Mouse (Mus musculus) thymus, adult 2 months (tissue): ENCODE measurements around the gene Mnat1. TPM values are rescaled to one million over a fixed set of nuclear protein-coding genes. Genes with fewer than 3 reads are reported as not detected.
"Not testable (repeated sequence)": the region's sequence is repeated elsewhere in the genome, so short reads cannot be mapped to it uniquely, and the experiment has no call there.

Experiments
- DNase-seq: peaks from one replicate; pipeline ENCODE4 v3.0.0; 2021
- H3K27ac ChIP-seq: fragments of 200-500 bp; 2 replicates; pipeline ENCODE4 v1.5.1; 2012; ENCODE audit warnings: low read length, control low read depth; ENCODE audit not compliant: control insufficient read depth, insufficient read depth
- H3K27me3 ChIP-seq: fragments of 200-500 bp; 2 replicates; pipeline ENCODE4 v1.6.1; 2012; ENCODE audit warnings: mild to moderate bottlenecking, low read length, moderate library complexity, mixed read lengths; ENCODE audit not compliant: control insufficient read depth, insufficient read depth
- H3K36me3 ChIP-seq: fragments of 200-500 bp; 2 replicates; pipeline ENCODE4 v1.6.1; 2012; ENCODE audit warnings: mild to moderate bottlenecking, low read length, moderate library complexity; ENCODE audit not compliant: control insufficient read depth, insufficient read depth
- H3K4me1 ChIP-seq: fragments of 200-500 bp; replicated peaks from 2 replicates; pipeline ENCODE4 v1.6.1; 2012; ENCODE audit warnings: low read length; ENCODE audit not compliant: control insufficient read depth, insufficient read depth
- H3K4me3 ChIP-seq: fragments of 200-500 bp; 2 replicates; pipeline ENCODE4 v1.5.1; 2012; ENCODE audit warnings: mild to moderate bottlenecking, low read length, control low read depth, moderate library complexity; ENCODE audit not compliant: control insufficient read depth, insufficient read depth
- CTCF ChIP-seq: fragments of 200-500 bp; IDR thresholded peaks from 2 replicates; pipeline ENCODE4 v1.5.1; 2012; ENCODE audit warnings: mild to moderate bottlenecking, control low read depth, low read length, moderate library complexity, borderline replicate concordance; ENCODE audit not compliant: control insufficient read depth, poor library complexity, insufficient read depth; ENCODE audit errors: extremely low read depth
- POLR2A ChIP-seq: fragments of 200-500 bp; IDR thresholded peaks from 2 replicates; pipeline ENCODE4 v1.6.1; 2012; ENCODE audit warnings: mild to moderate bottlenecking, low read length, control low read depth, moderate library complexity; ENCODE audit not compliant: control insufficient read depth, poor library complexity, insufficient read depth; ENCODE audit errors: extremely low read depth
- WGBS: fragments of 180-500 bp; shearing (Covaris S2); methylation state at CpG from one replicate; pipeline ENCODE4 v1.1.7; 2018; 5-methylcytosine and 5-hydroxymethylcytosine counted together
- polyA plus RNA-seq: library from polyadenylated mRNA; depleted of rRNA; stranded (reverse); fragments of >200 nt; gene quantifications from 2 replicates; pipeline ENCODE4 v1.2.3, GENCODE M21; 2012

The Mnat1 gene
- polyA plus RNA-seq, 1 experiment: 8.7 TPM

GRCm38 (mm10) chr12:73140732-73141131, 17.2 kb downstream of the Mnat1 start:
- DNase-seq: no peak
- H3K27ac ChIP-seq: no peak overlapping the region
- H3K4me1 ChIP-seq: no peaks in the 10 kb centered on the region
- no peaks in the 10 kb centered on the region for H3K27me3 ChIP-seq
- WGBS: 87% methylated on average over 3 of the region's 3 CpGs
- no peaks in the 10 kb centered on the region for H3K36me3 ChIP-seq
- TF ChIP-seq POLR2A (no peak), CTCF (no peak)
- H3K4me3 ChIP-seq: no peak overlapping the region

GRCm38 (mm10) chr12:73147236-73147635, 23.7 kb downstream of the Mnat1 start:
- DNase-seq: no peak
- Histone ChIP-seq H3K4me3 (no peak overlapping the region), H3K4me1 (no peaks in the 10 kb centered on the region), H3K36me3 (no peaks in the 10 kb centered on the region), H3K27ac (no peak overlapping the region), H3K27me3 (no peaks in the 10 kb centered on the region)
- TF ChIP-seq POLR2A: no peak
- no peak for TF ChIP-seq CTCF
- WGBS: 94% methylated on average over 3 of the region's 3 CpGs

GRCm38 (mm10) chr12:73151038-73151437, 27.5 kb downstream of the Mnat1 start:
- H3K27ac ChIP-seq, H3K36me3 ChIP-seq, DNase-seq, H3K4me1 ChIP-seq, H3K27me3 ChIP-seq, H3K4me3 ChIP-seq: not testable (repeated sequence)
- 95% methylated on average over 5 of the region's 5 CpGs for WGBS

GRCm38 (mm10) chr12:73154150-73154549, 30.6 kb downstream of the Mnat1 start:
- no peak for TF ChIP-seq POLR2A
- TF ChIP-seq CTCF: no peak
- Histone ChIP-seq H3K27me3 (no peaks in the 10 kb centered on the region), H3K27ac (no peak overlapping the region), H3K4me1 (no peaks in the 10 kb centered on the region), H3K36me3 (no peaks in the 10 kb centered on the region), H3K4me3 (no peak overlapping the region)
- DNase-seq: no peak
- WGBS: 96% methylated on average over 4 of the region's 4 CpGs

- no peak overlapping the region for H3K27ac ChIP-seq
- 84% methylated on average over 4 of the region's 4 CpGs for WGBS
- H3K27me3 ChIP-seq: no peaks in the 10 kb centered on the region
- no peak for TF ChIP-seq POLR2A
- no peak for TF ChIP-seq CTCF
- DNase-seq: no peak
- no peak overlapping the region for H3K4me3 ChIP-seq
- peaks cover 7% of the 10 kb centered on the region for H3K4me1 ChIP-seq
- no peaks in the 10 kb centered on the region for H3K36me3 ChIP-seq
Observed at GRCm38 (mm10) chr12:73160341-73160740, 36.8 kb downstream of the Mnat1 start.

GRCm38 (mm10) chr12:73162408-73163181, 39.1 kb downstream of the Mnat1 start:
- H3K4me3 ChIP-seq: no peak overlapping the region
- 33% methylated on average over 13 of the region's 13 CpGs for WGBS
- peak overlapping the region; percentile 53; the same call in 1 of the 2 replicates for H3K27ac ChIP-seq
- peak; percentile 26 for DNase-seq
- H3K27me3 ChIP-seq: no peaks in the 10 kb centered on the region
- H3K36me3 ChIP-seq: no peaks in the 10 kb centered on the region
- H3K4me1 ChIP-seq: peaks cover 7% of the 10 kb centered on the region
- no peak for TF ChIP-seq CTCF
- TF ChIP-seq POLR2A: no peak

- H3K27ac ChIP-seq: no peak overlapping the region
- no peaks in the 10 kb centered on the region for H3K27me3 ChIP-seq
- H3K36me3 ChIP-seq: no peaks in the 10 kb centered on the region
- DNase-seq: no peak
- no peaks in the 10 kb centered on the region for H3K4me1 ChIP-seq
- TF ChIP-seq CTCF (no peak), POLR2A (no peak)
- no peak overlapping the region for H3K4me3 ChIP-seq
- WGBS: 71% methylated on average over 6 of the region's 6 CpGs
Observed at GRCm38 (mm10) chr12:73170794-73171193, 47.3 kb downstream of the Mnat1 start.
